Mouse (Mus musculus): ENCODE measurements around the gene Caprin1.

DNA sequence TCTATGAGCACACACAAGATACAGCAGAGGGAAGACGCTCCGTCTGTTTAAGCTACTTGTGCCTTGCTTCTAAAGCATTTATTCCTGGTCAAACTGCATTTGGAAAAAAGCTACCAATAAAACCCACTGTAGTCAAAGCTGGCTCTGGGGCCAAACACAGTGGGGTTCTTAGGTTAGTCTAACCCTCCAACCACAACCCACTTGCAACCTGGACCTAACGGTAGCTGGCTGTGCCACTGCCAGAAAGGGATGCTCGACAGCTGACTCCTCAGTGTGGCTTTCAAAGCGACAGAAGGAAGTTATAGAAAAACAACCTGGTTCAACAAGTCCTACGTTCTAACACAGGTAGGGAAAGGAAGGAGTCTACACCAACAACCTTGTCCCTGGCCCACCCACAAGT, 66.0 kb downstream of the Caprin1 start:
- TF ChIP-seq CTCF (IDR thresholded peaks at IDR 0.05; ENCODE audit: low read depth) (no peak), EP300 (IDR thresholded peaks at IDR 0.05; ENCODE audit: low read depth) (no peak)
